Mouse (Mus musculus): ENCODE data around the gene Msgn1.

Msgn1 gene

DNA sequence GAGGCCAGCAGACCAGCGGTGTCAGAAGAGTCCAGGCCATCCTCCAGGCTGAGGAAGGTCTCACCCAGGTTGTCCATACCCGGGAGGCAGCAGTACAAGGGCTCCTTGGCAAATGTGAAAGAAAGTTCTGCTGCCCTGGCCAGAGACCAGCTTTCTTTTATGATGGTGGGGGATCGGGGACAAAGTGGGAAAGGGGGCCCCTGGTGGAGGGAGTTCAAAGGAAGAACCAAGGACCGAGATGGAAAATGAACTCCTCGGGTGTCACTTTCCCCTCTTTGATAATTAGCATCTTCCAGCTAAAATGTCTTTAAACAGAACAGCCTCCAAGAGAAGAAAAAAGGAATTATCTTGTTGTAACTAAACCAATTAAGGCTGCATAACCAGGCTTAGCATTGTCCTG lies at the start of gene Msgn1:
Gene Msgn1, minus strand, starts transcription at position 101 of the 400 bp plus-strand sequence.
- no peak for DNase-seq

- DNase-seq, result no peak
Observed at GRCm38 (mm10) chr12:11250322-11250721, 41.5 kb upstream of the Msgn1 start.

- DNase-seq, result no peak
Observed at GRCm38 (mm10) chr12:11247460-11247859, 38.7 kb upstream of the Msgn1 start.

DNA sequence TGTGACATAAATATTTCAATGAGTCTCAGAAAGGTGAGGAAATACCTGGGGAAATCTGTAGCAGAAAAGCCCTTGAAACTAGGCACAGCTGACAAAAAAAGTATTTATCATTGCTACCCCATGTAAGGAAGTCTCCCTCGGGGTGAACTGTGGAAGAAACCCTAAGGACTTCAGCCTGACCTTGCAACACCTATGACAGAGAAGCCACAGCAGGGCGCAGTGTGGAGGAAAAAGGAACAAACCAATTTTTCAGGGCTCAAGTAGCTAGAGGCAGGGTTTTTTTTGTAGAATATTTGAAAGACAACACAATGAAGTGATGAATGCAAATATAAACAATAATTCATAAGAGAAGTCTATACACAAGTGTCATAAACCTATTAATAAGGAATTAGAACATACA lies 27.2 kb upstream of the Msgn1 start:
- no peak for DNase-seq

DNA sequence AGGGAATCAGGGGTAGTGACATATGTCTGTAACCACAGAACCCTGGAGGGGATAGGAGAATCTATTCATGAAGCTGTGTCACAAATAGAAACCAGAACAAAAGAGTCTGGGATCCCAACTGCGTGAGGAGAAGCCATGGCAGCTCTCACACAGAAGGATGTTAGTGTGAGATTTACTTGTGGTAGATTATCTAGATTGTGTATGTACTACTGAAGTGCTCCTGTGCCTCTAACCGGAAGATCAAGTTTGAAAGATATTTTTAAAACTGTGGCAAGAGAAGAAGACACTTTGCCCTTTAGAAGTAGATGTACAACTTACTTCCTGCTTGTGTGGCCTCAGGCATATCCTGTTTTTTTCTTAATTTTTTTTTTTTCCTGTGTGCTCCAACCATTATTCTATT lies 21.5 kb upstream of the Msgn1 start:
- DNase-seq, result no peak

GRCm38 (mm10) chr12:11226529-11227268 lies 17.9 kb upstream of the Msgn1 start:
- DNase-seq, result no peak

GRCm38 (mm10) chr12:11226123-11226522 lies 17.4 kb upstream of the Msgn1 start:
- no peak for DNase-seq

DNA sequence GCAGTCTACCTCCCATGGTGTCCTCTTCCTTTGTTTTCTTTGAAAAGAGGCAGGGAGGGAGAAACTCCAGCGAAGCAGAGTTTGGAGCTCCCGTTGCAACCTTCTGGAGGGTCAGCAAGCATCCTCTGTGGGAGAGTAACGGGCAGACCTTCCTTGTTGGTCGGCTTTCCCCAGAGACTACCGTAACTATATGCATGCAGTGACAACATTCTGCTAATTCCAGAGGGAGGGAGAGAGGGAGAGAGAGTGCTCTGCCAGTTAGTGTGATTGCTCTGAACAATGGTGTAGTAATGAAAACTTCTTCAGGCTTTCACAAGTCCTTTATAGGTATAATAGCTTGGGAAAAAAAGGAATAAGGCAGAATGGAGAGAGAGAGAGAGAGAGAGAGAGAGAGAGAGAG lies 15.9 kb upstream of the Msgn1 start:
- no peak for DNase-seq

DNA sequence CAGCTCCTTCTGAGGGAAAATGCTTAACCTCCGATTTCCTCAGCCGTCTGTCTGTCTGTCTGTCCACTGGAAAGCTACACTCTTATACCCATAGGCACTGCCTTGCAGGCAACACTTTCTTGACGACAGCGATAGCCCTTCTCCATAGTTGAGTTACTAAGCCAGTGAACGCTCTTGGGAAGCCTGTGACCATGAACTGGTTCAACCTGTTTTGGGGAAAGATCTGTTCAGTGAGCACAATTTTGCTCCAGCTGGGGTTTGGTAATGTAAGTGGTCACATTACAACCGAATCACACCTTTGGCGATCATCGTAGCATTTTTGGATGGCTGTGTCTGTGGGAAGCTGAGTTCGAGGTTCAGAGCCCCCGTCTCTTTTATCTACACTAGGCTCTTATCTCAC lies 14.3 kb upstream of the Msgn1 start:
- DNase-seq, result no peak

GRCm38 (mm10) chr12:11222566-11222965 lies 13.8 kb upstream of the Msgn1 start:
- no peak for DNase-seq

GRCm38 (mm10) chr12:11221524-11222330 lies 13.0 kb upstream of the Msgn1 start:
- no peak for DNase-seq

DNA sequence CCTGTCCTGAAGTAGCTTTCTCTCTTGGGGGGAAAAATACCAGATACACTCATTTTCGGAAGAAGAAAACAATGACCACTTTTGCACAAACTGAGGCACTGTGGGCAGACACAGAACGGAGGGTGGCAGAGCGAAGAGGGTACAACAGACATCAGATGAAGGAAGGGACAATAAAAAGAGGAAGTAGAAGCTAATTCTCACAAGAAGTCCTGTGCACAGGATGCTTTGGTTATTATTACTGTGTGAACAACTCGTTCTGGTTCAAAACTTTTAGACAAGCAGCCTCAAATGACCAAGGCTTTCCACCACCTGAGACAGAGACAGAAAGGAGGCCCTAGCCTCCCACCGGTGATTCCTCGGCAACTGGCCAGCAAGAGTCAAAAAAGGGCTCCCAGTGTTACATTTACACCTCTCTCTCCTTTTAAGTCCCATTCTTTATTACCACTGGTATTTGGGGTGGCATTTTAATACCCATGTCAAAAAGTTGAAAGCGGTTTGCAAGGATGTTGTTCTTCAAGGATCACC lies 9.0 kb upstream of the Msgn1 start:
- no peak for DNase-seq

- no peak for DNase-seq
Observed at GRCm38 (mm10) chr12:11216454-11216853, 7.7 kb upstream of the Msgn1 start.

GRCm38 (mm10) chr12:11215555-11215954 lies 6.8 kb upstream of the Msgn1 start:
- no peak for DNase-seq

DNA sequence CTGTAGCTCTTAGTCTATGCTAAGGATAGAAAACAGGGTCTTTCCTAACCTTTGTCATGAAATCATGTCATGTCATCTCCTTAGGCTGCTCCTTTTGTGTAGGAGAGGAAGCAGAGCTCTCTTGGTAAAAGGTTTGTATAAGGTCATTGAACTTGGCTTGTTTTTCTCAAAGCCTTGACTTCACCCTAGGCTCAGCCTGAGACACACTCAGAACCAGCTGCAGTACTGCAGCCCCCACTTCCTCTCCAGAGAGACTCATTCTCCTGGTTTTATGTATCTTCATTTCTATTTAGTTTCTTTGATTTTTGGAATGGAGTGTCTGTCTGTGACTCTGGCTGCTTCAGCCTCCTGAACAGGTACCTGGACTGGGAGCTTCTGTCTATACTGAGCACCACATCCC lies 6.0 kb upstream of the Msgn1 start:
- no peak for DNase-seq

- no peak for DNase-seq
Observed at GRCm38 (mm10) chr12:11212881-11213280, 4.1 kb upstream of the Msgn1 start.

GRCm38 (mm10) chr12:11210361-11210760 lies 1.6 kb upstream of the Msgn1 start:
- no peak for DNase-seq

GRCm38 (mm10) chr12:11209636-11210035 lies 864 bp upstream of the Msgn1 start:
- DNase-seq, result no peak

DNA sequence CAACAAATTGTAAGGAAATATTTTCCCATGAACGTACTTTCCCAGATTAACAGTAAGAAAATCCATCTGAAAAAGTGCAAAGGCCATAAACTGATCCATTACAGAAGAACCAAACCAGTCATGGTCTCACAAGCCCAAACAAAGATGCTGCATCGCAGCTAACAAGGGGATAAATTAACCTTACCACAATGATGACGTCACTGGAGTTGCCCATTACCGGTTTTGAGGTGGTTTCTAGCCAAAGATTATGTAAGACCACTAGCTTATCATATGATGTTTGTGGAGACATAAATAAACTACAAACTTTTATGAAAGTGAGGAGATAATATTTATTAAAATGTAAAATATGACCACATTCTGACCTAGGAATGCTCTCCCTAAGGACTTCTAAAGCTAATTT lies 2.5 kb downstream of the Msgn1 start:
- DNase-seq, result no peak

GRCm38 (mm10) chr12:11203694-11204665 lies 4.8 kb downstream of the Msgn1 start:
- DNase-seq, result peak; percentile 59

DNA sequence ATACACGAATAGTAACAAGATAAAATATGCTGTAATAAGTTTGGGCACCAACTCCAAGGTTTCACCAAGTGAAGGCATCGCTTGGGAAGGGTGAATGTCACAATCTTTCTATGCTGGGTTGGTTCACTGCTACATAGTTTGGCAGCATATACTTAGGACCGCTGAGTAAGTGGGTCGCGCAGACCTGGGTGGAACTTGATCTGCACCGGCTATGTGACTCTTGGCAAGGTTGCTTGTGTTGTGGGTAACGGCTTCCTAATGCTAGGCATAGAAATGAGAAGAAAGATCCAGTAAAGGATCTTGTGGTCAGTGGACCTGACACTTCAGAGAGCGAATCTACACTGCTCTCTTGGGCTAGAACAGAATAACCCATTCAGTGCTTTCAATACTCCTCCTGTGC lies 6.3 kb downstream of the Msgn1 start:
- DNase-seq, result no peak

- DNase-seq, result no peak
Observed at GRCm38 (mm10) chr12:11200711-11201110, 8.1 kb downstream of the Msgn1 start.

DNA sequence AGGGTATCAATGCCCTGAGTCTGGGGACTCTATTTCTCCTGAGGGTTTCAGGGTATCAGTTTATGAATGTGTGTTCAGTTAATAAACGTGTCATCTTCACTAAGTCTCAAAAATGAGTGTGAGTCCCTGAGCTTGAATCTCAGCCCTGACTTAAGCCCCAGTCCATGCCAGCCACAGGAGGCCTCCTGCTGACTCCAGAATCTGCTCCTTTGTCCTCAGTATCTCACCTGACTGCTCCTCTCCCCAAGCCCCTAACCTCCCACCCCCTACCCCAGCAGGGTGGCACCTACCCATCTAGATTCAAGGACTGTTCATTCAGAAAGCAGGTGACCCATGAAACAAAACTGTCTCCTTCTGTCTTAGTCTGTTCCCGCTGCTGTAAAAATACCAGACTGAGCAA lies 10.2 kb downstream of the Msgn1 start:
- no peak for DNase-seq

Measured in lung, postnatal 14 days (tissue).